24 mouse cellular contexts compared by ENCODE assay signal in genomic region chr2:122562251-122562650, GRCm38 (mm10).
"Had no signal": no experiment of that assay in that cellular context is flagged by ENCODE, and none has a peak within 500 bp of the region (broad histone marks: within the 10 kb centered on the region; RNA-seq: fewer than 3 reads in every experiment).

No protein-coding gene starts in this region.

- H3K27me3 ChIP-seq: heart, embryonic 12.5 days; hindbrain, embryonic 13.5 days; hindbrain, embryonic 15.5 days; intestine, embryonic 15.5 days; limb, embryonic 13.5 days; limb, embryonic 15.5 days; liver, embryonic 12.5 days had no signal

- H3K27ac ChIP-seq: heart, embryonic 10.5 days; hindbrain, embryonic 13.5 days; hindbrain, embryonic 15.5 days; intestine, embryonic 15.5 days; layer of hippocampus, adult 2 months; limb, embryonic 13.5 days; limb, embryonic 15.5 days; liver, embryonic 12.5 days had no signal

- H3K4me3 ChIP-seq: heart, embryonic 10.5 days; heart, embryonic 12.5 days; hindbrain, embryonic 13.5 days; hindbrain, embryonic 15.5 days; intestine, embryonic 15.5 days; layer of hippocampus, adult 2 months; limb, embryonic 13.5 days; limb, embryonic 15.5 days; liver, embryonic 12.5 days had no signal

- H3K9me3 ChIP-seq: heart, embryonic 10.5 days; heart, embryonic 12.5 days; hindbrain, embryonic 13.5 days; hindbrain, embryonic 15.5 days; intestine, embryonic 15.5 days; limb, embryonic 13.5 days; limb, embryonic 15.5 days; liver, embryonic 12.5 days had no signal

- H3K4me2 ChIP-seq: heart, embryonic 12.5 days; hindbrain, embryonic 13.5 days; hindbrain, embryonic 15.5 days; intestine, embryonic 15.5 days; limb, embryonic 13.5 days; limb, embryonic 15.5 days; liver, embryonic 12.5 days had no signal

- H3K36me3 ChIP-seq: heart, embryonic 10.5 days; heart, embryonic 12.5 days; hindbrain, embryonic 13.5 days; hindbrain, embryonic 15.5 days; intestine, embryonic 15.5 days; limb, embryonic 13.5 days; limb, embryonic 15.5 days; liver, embryonic 12.5 days had no signal

- DNase-seq: gastrocnemius, postnatal 14 days; gastrocnemius, postnatal 36 days; heart, adult 18-20 months; heart, postnatal 10 days; heart, postnatal 4 days; kidney, adult 18-20 months; kidney, adult 8-10 months; kidney, postnatal 10 days; kidney, postnatal 25 days; kidney, postnatal 4 days; layer of hippocampus, adult 9-11 months; layer of hippocampus, postnatal 36 days; left cerebral cortex, postnatal 4 days had no signal

- H3K4me1 ChIP-seq: heart, embryonic 10.5 days; heart, embryonic 12.5 days; hindbrain, embryonic 13.5 days; hindbrain, embryonic 15.5 days; intestine, embryonic 15.5 days; limb, embryonic 13.5 days; limb, embryonic 15.5 days; liver, embryonic 12.5 days had no signal

- ATAC-seq: inflammation-experienced regulatory T-cells, adult 6 months; intestine, embryonic 15.5 days; intestine, postnatal 0 days; liver, embryonic 12.5 days had no signal

- H3K9ac ChIP-seq: heart, embryonic 12.5 days; hindbrain, embryonic 13.5 days; hindbrain, embryonic 15.5 days; intestine, embryonic 15.5 days; limb, embryonic 13.5 days; limb, embryonic 15.5 days; liver, embryonic 12.5 days had no signal
